Mouse (Mus musculus) C2C12 (cell line): ENCODE measurements around the gene Radil.

ENCODE experiments used
- CTCF ChIP-seq: IDR thresholded peaks from one replicate; pipeline ENCODE4 v1.5.1; 2011; ENCODE audit not compliant: control insufficient read depth, insufficient read depth, insufficient read length
- FOSL1 ChIP-seq: IDR thresholded peaks from one replicate; pipeline ENCODE4 v1.8.0; 2011; ENCODE audit warnings: mild to moderate bottlenecking, low read length; ENCODE audit not compliant: poor library complexity, insufficient read depth, severe bottlenecking
- MAX ChIP-seq: IDR thresholded peaks from one replicate; pipeline ENCODE4 v1.6.1; 2011; ENCODE audit warnings: mild to moderate bottlenecking, control low read depth
- USF1 ChIP-seq: IDR thresholded peaks from one replicate; pipeline ENCODE4 v1.6.1; 2011; ENCODE audit warnings: low read depth, mild to moderate bottlenecking, control low read depth, moderate library complexity

DNA sequence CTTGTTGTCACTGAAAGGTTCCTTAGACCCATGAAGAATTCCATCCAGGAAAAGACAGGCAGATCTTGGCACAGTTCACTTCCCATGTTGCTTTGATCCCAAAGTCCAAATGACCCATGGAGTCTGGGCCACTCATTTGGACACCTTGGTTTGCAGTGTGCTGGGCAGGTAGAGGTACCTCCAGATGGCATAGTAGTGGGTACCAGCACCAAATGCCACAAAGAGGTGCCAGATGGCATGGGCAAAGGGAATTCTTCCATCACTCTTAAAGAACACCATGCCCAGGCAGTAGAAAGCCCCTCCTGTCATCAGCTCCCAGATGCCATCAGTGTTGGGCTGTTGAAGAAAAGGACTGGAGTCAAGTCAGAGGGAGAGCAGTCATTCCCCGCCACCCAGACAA is 13.7 kb upstream of the Radil start:
- no peak for TF ChIP-seq FOSL1
- TF ChIP-seq MAX = no peak
- TF ChIP-seq CTCF = no peak
- TF ChIP-seq USF1 = no peak
